Mouse (Mus musculus): ENCODE measurements around the gene Gm28168.
"Not testable (repeated sequence)": the region's sequence is repeated elsewhere in the genome, so short reads cannot be mapped to it uniquely, and the experiment has no call there.

Gene Gm28168

DNA sequence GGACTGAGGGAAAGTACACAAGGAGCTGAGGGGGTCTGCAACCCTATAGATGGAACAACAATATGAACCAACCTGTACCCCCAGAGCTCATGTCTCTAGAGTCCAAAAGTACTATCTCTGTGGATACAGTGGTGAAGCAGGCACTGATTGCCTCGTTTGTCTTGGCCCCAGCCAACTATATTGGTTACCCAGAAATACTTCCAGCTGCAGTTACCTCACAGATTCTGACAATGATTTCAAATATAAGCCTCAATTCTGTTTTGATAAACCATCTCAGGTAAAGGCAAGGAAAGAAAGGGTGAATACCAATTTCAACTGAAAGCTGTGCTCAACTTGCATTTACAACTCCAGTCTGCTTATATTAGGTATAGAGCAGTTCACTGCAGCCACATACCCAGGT lies at the start of gene Gm28168:
Gene Gm28168, plus strand, starts transcription at position 301 of the 400 bp plus-strand sequence.
- in situ Hi-C loops (cut with MboI, MseI): not testable (repeated sequence)

DNA sequence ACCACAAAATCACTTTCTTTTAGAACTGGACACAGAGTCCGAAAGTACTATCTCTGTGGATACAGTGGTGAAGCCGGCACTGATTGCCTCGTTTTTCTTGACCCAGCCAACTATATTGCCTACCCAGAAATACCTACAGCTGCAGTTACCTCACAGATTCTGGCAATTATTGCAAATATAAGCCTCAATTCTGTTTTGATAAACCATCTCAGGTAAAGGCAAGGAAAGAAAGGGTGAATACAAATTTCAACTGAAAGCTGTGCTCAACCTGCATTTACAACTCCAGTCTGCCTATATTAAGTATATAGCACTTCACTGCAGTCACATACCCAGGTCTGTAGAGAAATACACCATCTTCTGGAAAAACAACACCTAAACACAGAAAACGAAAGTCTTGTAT lies 37.8 kb downstream of the Gm28168 start, which contains the start of gene Gm7145:
Gene Gm7145, plus strand, starts transcription at position 301 of the 400 bp plus-strand sequence.
- in situ Hi-C loops (cut with MboI, MseI): no loop called here
